Mouse (Mus musculus): ENCODE data around the gene Cpne7.
"Not testable (repeated sequence)": the region's sequence is repeated elsewhere in the genome, so short reads cannot be mapped to it uniquely, and the experiment has no call there.

Cpne7 gene

DNA sequence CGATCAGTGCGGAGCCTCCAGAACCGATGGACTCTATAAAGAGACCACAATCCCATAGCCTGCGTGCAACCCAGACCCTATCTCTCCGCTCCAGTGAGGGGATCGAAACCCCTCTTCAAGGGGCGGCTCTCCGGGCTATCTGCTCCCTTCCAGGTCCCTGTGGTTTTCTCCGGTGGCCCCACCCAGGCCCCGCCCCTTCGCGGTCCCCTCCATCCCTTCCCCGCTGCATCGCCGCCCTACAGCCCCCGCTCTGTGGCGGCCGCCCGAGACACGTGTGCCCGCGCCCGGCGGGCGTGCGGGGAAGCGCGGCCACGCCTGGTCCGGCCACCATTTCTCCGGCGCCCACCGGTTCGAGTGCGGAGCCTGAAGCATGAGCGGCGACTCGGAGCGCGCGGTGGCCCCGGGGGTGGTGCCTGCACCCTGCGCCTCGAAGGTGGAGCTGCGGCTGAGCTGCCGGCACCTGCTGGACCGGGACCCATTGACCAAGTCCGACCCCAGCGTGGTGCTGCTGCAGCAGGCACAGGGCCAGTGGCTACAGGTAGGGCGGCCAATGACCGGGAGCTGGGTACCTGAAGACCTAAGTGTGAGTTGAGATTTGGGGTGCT, at the start of gene Cpne7:
Gene Cpne7, plus strand, starts transcription at position 248 of the 605 bp plus-strand sequence.
- DNase-seq (ENCODE audit: extremely low spot score), result no peak

- DNase-seq (ENCODE audit: extremely low spot score), result no peak
Measured at GRCm38 (mm10) chr8:123071176-123071575, 46.0 kb upstream of the Cpne7 start.

- no peak for DNase-seq (ENCODE audit: extremely low spot score)
Measured at GRCm38 (mm10) chr8:123077213-123077612, 40.0 kb upstream of the Cpne7 start.

DNA sequence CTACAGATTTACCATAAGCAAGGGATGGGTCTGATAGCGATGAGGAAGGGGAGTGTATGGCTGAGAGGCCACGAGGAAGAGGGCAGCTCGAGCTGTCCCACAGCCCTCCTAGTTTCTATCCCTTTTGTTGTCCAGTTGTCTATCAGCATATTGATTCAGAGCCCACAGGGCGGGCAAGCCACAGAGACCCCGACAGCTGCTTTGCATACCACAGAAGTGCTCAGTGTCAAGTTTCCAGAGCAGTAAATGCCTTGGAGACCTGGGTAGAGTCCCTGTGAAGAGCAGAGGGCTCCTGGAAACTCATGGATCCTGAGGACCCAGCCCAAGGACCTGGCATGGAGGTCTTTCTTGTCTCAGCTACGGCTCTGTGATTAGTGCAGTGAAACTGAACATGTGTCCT, 34.2 kb upstream of the Cpne7 start:
- no peak for DNase-seq (ENCODE audit: extremely low spot score)

GRCm38 (mm10) chr8:123083610-123084009, 33.6 kb upstream of the Cpne7 start:
- DNase-seq (ENCODE audit: extremely low spot score), result no peak

DNA sequence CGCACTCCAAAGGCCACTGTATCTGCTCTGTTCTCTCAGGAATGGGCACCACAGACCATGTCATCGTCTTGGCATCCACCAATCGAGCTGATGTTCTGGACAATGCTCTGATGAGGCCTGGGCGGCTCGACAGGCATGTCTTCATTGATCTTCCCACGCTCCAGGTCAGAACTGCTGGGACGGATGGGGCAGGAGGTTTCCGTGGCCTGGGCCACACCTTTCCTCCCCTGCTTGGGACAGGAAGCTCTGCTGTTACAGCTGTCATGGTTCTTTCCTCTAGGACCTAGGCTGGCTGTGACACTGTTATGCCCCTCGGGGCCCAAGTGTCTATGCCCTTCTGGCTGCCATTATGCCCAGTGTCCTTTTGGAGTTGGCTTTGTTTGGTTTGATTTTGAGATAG, 29.9 kb upstream of the Cpne7 start:
- DNase-seq (ENCODE audit: extremely low spot score), result no peak

GRCm38 (mm10) chr8:123097216-123097615, 20.0 kb upstream of the Cpne7 start:
- DNase-seq (ENCODE audit: extremely low spot score), result no peak

DNA sequence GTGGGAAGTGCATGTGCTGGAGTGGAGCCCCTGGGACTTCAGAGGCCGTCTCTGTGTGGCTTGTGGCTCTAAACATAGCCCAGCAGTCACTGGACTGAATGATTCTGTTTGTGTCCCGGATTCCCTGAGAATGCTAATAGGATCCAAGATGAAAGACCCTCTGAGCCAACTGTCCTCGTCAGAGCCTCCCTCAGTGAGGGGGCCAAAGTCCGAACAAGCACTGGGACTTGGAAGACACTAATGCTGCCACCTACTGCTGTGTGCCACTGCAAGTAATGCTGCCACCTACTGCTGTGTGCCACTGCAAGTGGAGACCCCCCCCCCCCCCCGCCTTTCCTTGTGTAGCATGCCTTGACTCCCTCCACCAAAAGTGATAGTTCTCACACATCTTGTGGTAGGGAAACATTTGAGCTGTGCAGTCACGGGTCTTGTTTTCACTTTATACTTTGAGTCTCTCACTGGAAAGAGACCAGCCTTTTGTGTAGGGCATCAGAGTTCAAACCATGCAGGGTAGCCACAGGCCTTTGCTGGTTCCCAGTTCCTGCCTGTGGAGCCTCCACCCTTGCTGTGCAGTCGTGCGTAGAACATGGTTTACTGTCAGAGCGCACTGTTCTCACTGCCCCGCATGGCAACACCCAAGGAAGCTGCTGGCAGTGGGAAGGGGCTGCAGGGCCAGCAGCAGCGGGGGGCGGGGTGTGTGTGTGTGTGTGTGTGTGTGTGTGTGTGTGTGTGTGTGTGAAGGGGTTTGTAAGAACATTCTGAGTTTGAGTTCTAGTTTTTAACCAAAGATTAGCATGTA, 19.2 kb upstream of the Cpne7 start:
- DNase-seq (ENCODE audit: extremely low spot score), result no peak

- no peak for DNase-seq (ENCODE audit: extremely low spot score)
Measured at GRCm38 (mm10) chr8:123100288-123100687, 16.9 kb upstream of the Cpne7 start.

DNA sequence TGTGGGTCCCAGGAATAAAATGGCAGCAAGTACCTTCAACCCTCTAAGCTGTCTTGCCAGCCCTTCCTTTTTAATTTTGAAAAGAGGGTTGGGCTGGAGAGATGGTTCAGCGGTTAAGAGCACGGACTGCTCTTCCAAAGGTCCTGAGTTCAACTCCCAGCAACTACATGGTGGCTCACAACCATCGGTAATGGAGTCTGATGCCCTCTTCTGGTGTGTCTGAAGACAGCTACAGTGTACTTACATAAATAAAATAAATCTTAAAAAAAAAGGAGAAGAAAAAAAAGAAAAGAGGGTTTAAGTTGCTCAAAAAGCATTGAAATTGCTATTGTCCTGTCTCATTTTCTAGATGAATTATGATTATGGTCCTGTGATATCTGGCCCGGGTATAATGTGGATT, 15.9 kb upstream of the Cpne7 start:
- DNase-seq (ENCODE audit: extremely low spot score), result no peak

GRCm38 (mm10) chr8:123101735-123102685, 15.2 kb upstream of the Cpne7 start, which contains the start of gene Rpl13:
Gene Rpl13, plus strand, starts transcription at chr8:123102350.
- peak; percentile 98 for DNase-seq (ENCODE audit: extremely low spot score)

GRCm38 (mm10) chr8:123102855-123103254, 14.3 kb upstream of the Cpne7 start:
- not testable (repeated sequence) for DNase-seq (ENCODE audit: extremely low spot score)

GRCm38 (mm10) chr8:123103285-123103684, 13.9 kb upstream of the Cpne7 start:
- no peak for DNase-seq (ENCODE audit: extremely low spot score)

DNA sequence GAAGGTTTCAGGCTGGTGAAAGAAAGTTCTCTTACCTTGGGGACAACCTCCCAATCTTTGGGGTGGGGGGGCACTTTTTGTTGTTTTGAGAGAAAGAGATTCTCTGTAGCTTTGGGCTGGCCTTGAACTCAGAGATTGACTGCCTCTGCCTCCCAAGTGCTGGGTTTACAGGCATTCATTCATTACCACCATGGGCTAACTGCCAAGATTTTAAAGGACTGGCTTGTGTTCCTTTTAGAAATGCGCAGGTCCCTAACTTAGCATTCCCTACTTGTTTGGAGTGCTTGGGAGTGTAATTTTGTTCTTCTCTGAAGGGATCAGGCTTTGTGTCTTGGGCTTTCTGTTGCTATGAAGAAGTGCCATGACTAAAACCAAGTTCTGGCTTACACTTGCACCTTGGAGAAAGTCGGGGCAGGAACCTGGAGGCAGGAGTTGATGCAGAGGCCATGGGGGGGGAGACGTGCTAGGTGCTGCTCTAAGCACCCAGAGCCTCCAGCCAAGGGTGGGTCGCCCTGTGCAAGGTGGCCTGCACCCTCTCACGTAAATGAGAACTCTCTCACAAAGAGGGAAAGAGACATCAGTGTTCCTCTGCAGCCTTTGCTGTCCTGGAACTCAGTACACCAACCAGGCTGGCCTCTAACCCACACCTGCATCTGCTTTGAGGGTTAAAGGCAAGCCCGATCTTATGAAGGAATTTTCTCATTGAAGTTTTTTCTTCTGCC, 13.0 kb upstream of the Cpne7 start:
- no peak for DNase-seq (ENCODE audit: extremely low spot score)

DNA sequence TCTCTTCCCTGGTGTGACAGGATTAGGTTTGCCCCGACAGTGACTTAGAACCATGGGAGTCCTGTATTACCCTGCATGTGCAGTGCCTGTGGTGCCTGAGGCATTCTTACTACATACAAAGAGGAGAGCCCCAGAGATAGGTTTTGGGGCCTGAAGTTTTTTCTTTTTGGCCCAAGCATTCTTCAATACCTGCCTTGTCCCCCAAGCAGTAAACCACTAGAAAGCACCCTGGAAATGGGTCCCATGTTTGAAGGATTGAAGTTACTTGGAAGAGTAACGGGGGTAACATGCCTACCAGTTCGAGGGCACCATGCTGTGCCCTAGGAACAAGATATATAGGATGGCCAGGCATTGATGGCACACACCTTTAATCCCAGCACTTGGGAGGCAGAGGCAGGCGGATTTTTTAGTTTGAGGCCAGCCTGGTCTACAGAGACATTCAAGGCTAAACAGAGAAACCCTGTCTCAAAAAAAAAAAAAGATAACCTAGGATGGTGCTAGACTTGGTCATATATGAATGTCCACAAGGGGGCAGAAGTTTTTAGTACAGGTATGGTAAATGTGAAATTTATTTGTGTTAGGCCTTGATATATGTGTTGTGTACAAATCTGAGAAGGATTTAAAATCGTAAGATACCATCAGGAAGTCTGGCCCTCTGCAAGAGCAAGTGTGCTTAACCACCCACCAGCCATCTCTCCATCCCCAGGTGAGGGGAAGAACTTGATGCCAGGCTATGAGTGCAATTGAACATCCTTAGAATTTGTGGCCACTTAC, 11.4 kb upstream of the Cpne7 start:
- DNase-seq (ENCODE audit: extremely low spot score), result peak; percentile 63

DNA sequence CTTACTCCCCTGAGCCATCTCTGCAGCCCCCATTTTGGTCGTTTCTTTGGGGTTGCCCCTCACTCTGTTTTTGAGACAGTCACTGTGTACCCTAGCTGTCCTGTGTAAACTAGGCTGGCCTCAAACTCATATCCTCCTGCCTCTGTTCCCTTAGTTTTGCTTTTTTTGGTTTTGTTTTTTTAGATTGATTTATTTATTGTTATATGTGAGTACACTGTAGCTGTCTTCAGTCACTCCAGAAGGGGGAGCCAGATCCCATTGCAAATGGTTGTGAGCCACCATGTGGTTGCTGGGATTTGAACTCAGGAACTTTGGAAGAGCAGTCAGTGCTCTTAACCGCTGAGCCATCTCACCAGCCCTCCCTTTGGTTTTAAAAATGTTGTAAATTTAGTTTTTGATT, 10.6 kb upstream of the Cpne7 start:
- DNase-seq (ENCODE audit: extremely low spot score), result peak; percentile 55

GRCm38 (mm10) chr8:123108010-123108409, 9.2 kb upstream of the Cpne7 start:
- DNase-seq (ENCODE audit: extremely low spot score), result no peak

DNA sequence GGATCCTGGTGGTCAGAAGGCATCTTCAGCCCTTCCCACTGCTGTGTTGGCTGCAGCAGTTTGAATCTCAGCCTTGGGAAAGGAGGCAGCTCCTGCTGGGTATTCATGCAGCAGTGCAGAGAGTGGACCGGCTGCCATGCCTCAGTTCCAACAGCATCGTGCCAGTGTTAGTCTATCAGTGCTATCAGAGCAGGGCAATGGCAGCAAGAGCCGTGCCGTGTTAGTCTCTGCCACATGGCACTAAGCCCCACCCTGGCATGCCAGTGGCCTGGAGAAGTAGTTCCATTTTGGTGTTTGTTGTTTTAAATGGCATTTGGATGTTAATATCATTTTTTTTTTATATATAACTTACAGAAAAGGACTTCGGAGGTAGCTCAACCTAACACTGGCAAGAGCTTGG, 8.2 kb upstream of the Cpne7 start:
- no peak for DNase-seq (ENCODE audit: extremely low spot score)

DNA sequence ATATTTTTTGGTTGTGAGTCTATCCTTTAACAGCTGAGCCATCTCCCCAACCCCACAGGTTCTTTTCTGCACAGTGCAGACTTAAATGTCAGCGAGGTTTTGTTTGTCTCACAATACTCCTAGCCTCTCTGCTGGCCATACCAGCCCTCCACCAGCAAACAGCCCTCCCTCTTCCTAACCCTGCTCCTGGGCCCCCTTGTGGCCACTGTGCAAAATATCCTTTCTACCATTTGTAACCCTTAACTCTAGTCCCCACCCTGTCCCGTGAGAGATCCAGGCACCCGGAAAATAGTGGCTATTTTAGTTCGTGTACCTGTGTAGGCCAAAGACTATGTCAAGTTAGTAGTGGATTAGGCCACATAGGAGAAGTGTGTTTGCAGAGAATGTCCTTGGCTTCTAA, 6.5 kb upstream of the Cpne7 start:
- peak; percentile 67 for DNase-seq (ENCODE audit: extremely low spot score)

GRCm38 (mm10) chr8:123112892-123113291, 4.3 kb upstream of the Cpne7 start:
- no peak for DNase-seq (ENCODE audit: extremely low spot score)

All from embryo, embryonic 9.5 days (tissue).